Mouse (Mus musculus) lung, postnatal 0 days (tissue): Measurements from ENCODE around the gene Ces3a.

Experiments
- CTCF ChIP-seq: IDR thresholded peaks from 2 replicates; pipeline ENCODE4 v1.5.1; 2016; ENCODE audit warnings: antibody characterized with exemption, mild to moderate bottlenecking
- EP300 ChIP-seq: IDR thresholded peaks from 2 replicates; pipeline ENCODE4 v1.6.1; 2016; ENCODE audit warnings: antibody characterized with exemption, mild to moderate bottlenecking, control low read depth

GRCm38 (mm10) chr8:105060056-105060455, 11.7 kb downstream of the Ces3a start:
- TF ChIP-seq EP300, result no peak
- no peak for TF ChIP-seq CTCF
